Mouse (Mus musculus) small intestine, adult 2 months (tissue): ENCODE measurements at regions not wholly inside any gene's neighbourhood (a gene's known extent, or its start where the extent isn't known, plus 50 kb on each side); places are given as distances from the start of the nearest gene placed in this dataset.
A peak's percentile ranks its signal among the peaks of the same experiment; 100 is the strongest.

Source experiments
- H3K27ac ChIP-seq: fragments of 200-500 bp; 2 replicates; pipeline ENCODE4 v1.5.1; 2012; ENCODE audit warnings: low read depth, low read length, control low read depth, inconsistent platforms; ENCODE audit not compliant: insufficient read depth
- H3K27me3 ChIP-seq: fragments of 200-500 bp; 2 replicates; pipeline ENCODE4 v1.6.1; 2012; ENCODE audit warnings: mild to moderate bottlenecking, moderate library complexity, low read length, inconsistent platforms; ENCODE audit not compliant: control insufficient read depth, insufficient read depth
- H3K36me3 ChIP-seq: fragments of 200-500 bp; 2 replicates; pipeline ENCODE4 v1.6.1; 2012; ENCODE audit warnings: mild to moderate bottlenecking, low read length, control low read depth, inconsistent platforms; ENCODE audit not compliant: control insufficient read depth, insufficient read depth
- H3K4me1 ChIP-seq: fragments of 200-500 bp; 2 replicates; pipeline ENCODE4 v1.6.1; 2012; ENCODE audit warnings: low read length, inconsistent platforms, mixed read lengths; ENCODE audit not compliant: control insufficient read depth, insufficient read depth, insufficient read length
- H3K4me3 ChIP-seq: fragments of 200-500 bp; 2 replicates; pipeline ENCODE4 v1.5.1; 2012; ENCODE audit warnings: low read depth, mild to moderate bottlenecking, control low read depth, inconsistent platforms, low read length, moderate library complexity
- CTCF ChIP-seq: fragments of 200-500 bp; IDR thresholded peaks from 2 replicates; pipeline ENCODE4 v1.5.1; 2012; ENCODE audit warnings: low read depth, mild to moderate bottlenecking, control low read depth, inconsistent platforms, low read length, moderate library complexity, mixed read lengths; ENCODE audit not compliant: insufficient replicate concordance, insufficient read length; ENCODE audit errors: extremely low read depth
- POLR2A ChIP-seq: fragments of 200-500 bp; IDR thresholded peaks from 2 replicates; pipeline ENCODE4 v1.6.1; 2012; ENCODE audit warnings: low read depth, mild to moderate bottlenecking, control low read depth, inconsistent platforms, low read length, moderate library complexity
- WGBS: fragments of 180-500 bp; shearing (Covaris S2); methylation state at CpG from one replicate; pipeline ENCODE4 v1.1.7; 2018; 5-methylcytosine and 5-hydroxymethylcytosine counted together

GRCm38 (mm10) chr13:56350705-56351400, 54.5 kb upstream of the Cxcl14 start:
- 68% methylated on average over 14 of the region's 14 CpGs for WGBS
- Histone ChIP-seq H3K36me3 (no peaks in the 10 kb centered on the region), H3K27ac (peak overlapping the region; percentile 61), H3K4me1 (peaks cover 5% of the 10 kb centered on the region; the same call in 1 of the 2 replicates), H3K27me3 (no peaks in the 10 kb centered on the region), H3K4me3 (no peak overlapping the region)
- no peak for TF ChIP-seq CTCF

GRCm38 (mm10) chr13:56351401-56351735, 55.0 kb upstream of the Cxcl14 start:
- peak overlapping the region; percentile 61 for H3K27ac ChIP-seq
- H3K36me3 ChIP-seq = no peaks in the 10 kb centered on the region
- no peaks in the 10 kb centered on the region for H3K27me3 ChIP-seq
- TF ChIP-seq CTCF (no peak), POLR2A (no peak)
- 60% methylated on average over 5 of the region's 5 CpGs for WGBS
- no peak overlapping the region for H3K4me3 ChIP-seq
- peaks cover 5% of the 10 kb centered on the region; the same call in 1 of the 2 replicates for H3K4me1 ChIP-seq

GRCm38 (mm10) chr13:56352436-56352835, 56.1 kb upstream of the Cxcl14 start:
- Histone ChIP-seq H3K4me3 (no peak overlapping the region), H3K27ac (peak overlapping the region; percentile 52), H3K27me3 (no peaks in the 10 kb centered on the region), H3K36me3 (no peaks in the 10 kb centered on the region), H3K4me1 (peaks cover 5% of the 10 kb centered on the region; the same call in 1 of the 2 replicates)
- 81% methylated on average over 6 of the region's 6 CpGs for whole genome bisulfite sequencing
- TF ChIP-seq CTCF (no peak), POLR2A (no peak)

GRCm38 (mm10) chr13:56352839-56353605, 56.7 kb upstream of the Cxcl14 start:
- TF ChIP-seq POLR2A (no peak), CTCF (no peak)
- Histone ChIP-seq H3K27ac (peak overlapping the region; percentile 52), H3K4me3 (no peak overlapping the region), H3K36me3 (no peaks in the 10 kb centered on the region), H3K4me1 (peaks cover 5% of the 10 kb centered on the region; the same call in 1 of the 2 replicates), H3K27me3 (no peaks in the 10 kb centered on the region)
- 79% methylated on average over 12 of the region's 12 CpGs for WGBS

- Histone ChIP-seq H3K4me1 (peaks cover 5% of the 10 kb centered on the region; the same call in 1 of the 2 replicates), H3K27ac (no peak overlapping the region), H3K4me3 (no peak overlapping the region), H3K27me3 (no peaks in the 10 kb centered on the region), H3K36me3 (no peaks in the 10 kb centered on the region)
- 86% methylated on average over 11 of the region's 11 CpGs for WGBS
- TF ChIP-seq CTCF (no peak), POLR2A (no peak)
Observed at GRCm38 (mm10) chr13:56353921-56354320, 57.6 kb upstream of the Cxcl14 start.

- no peaks in the 10 kb centered on the region for H3K36me3 ChIP-seq
- peaks cover 5% of the 10 kb centered on the region; the same call in 1 of the 2 replicates for H3K4me1 ChIP-seq
- 43% methylated on average over 1 of the region's 1 CpGs for WGBS
- no peaks in the 10 kb centered on the region for H3K27me3 ChIP-seq
- H3K27ac ChIP-seq = no peak overlapping the region
- TF ChIP-seq POLR2A (no peak), CTCF (no peak)
- H3K4me3 ChIP-seq = no peak overlapping the region
Observed at GRCm38 (mm10) chr13:56354630-56355029, 58.3 kb upstream of the Cxcl14 start.

- H3K4me3 ChIP-seq = no peak overlapping the region
- H3K27ac ChIP-seq = no peak overlapping the region
- peaks cover 2% of the 10 kb centered on the region; the same call in 1 of the 2 replicates for H3K4me1 ChIP-seq
- TF ChIP-seq POLR2A (no peak), CTCF (no peak)
- no peaks in the 10 kb centered on the region for H3K36me3 ChIP-seq
- 34% methylated on average over 1 of the region's 1 CpGs for WGBS
- no peaks in the 10 kb centered on the region for H3K27me3 ChIP-seq
Observed at GRCm38 (mm10) chr13:56356999-56357398, 60.6 kb upstream of the Cxcl14 start.
